9 mouse cellular contexts compared by ENCODE assay signal in genomic region chr15:83691901-83692361, GRCm38 (mm10). TPM values are rescaled to one million over a fixed set of nuclear protein-coding genes. Genes with fewer than 3 reads are reported as not detected.
DNase-seq lines count a peak whose midpoint lies in the region; ATAC-seq lines count a peak whose summit lies in the region.
"Had no signal": no experiment of that assay in that cellular context is flagged by ENCODE, and none has a peak within 500 bp of the region (broad histone marks: within the 10 kb centered on the region; RNA-seq: fewer than 3 reads in every experiment).

No protein-coding gene starts in this region.

- no peak overlapping the region for H3K4me3 ChIP-seq in kidney, embryonic 15.5 days (replicated peaks)
- H3K4me3 ChIP-seq in embryonic facial prominence, embryonic 11.5 days (ENCODE audit: low read depth, low read length) = no peak overlapping the region
- H3K4me3 ChIP-seq in limb, embryonic 13.5 days = no peak overlapping the region
- H3K4me3 ChIP-seq: liver, embryonic 12.5 days had no signal

- no peak overlapping the region for H3K9ac ChIP-seq in kidney, embryonic 15.5 days
- H3K9ac ChIP-seq in embryonic facial prominence, embryonic 11.5 days (replicated peaks; ENCODE audit: low read length) = no peak overlapping the region
- no peak overlapping the region for H3K9ac ChIP-seq in limb, embryonic 13.5 days
- H3K9ac ChIP-seq: liver, embryonic 12.5 days had no signal

- DNase-seq in kidney, postnatal 36 days = no peak
- peak; percentile 56 for DNase-seq in embryonic facial prominence, embryonic 11.5 days (ENCODE audit: low spot score)
- peak; percentile 18 to 67 for DNase-seq in heart, adult 9 months (ENCODE audit: low spot score in 2 of 2)
- DNase-seq in cerebellum, adult 9-11 months = no peak
- DNase-seq in cerebellum, postnatal 4 days (ENCODE audit: low spot score in 2 of 2) = no peak

- WGBS in kidney, embryonic 15.5 days = 48% methylated on average over 8 of the region's 8 CpGs
- 18% methylated on average over 8 of the region's 8 CpGs for WGBS in embryonic facial prominence, embryonic 11.5 days
- WGBS in limb, embryonic 13.5 days = 21% methylated on average over 8 of the region's 8 CpGs

- H3K9me3 ChIP-seq in kidney, embryonic 15.5 days (replicated peaks) = no peaks in the 10 kb centered on the region
- H3K9me3 ChIP-seq in embryonic facial prominence, embryonic 11.5 days (replicated peaks; ENCODE audit: control insufficient read depth, low read length) = no peaks in the 10 kb centered on the region
- H3K9me3 ChIP-seq in limb, embryonic 13.5 days = no peaks in the 10 kb centered on the region
- H3K9me3 ChIP-seq: liver, embryonic 12.5 days had no signal

- 0 out of 2 replicates have a peak overlapping the region, but pooled peaks have one; percentile 15 for H3K27ac ChIP-seq in kidney, embryonic 15.5 days
- peak overlapping the region; percentile 13; the same call in 1 of the 2 replicates for H3K27ac ChIP-seq in embryonic facial prominence, embryonic 11.5 days (replicated peaks; ENCODE audit: low read depth, low read length)
- peak overlapping the region; percentile 63; the same call in 1 of the 2 replicates for H3K27ac ChIP-seq in limb, embryonic 13.5 days
- H3K27ac ChIP-seq: liver, embryonic 12.5 days had no signal

- no peaks in the 10 kb centered on the region for H3K36me3 ChIP-seq in kidney, embryonic 15.5 days
- H3K36me3 ChIP-seq in embryonic facial prominence, embryonic 11.5 days (replicated peaks; ENCODE audit: control insufficient read depth, insufficient read depth, low read depth, low read length) = no peaks in the 10 kb centered on the region
- no peaks in the 10 kb centered on the region for H3K36me3 ChIP-seq in limb, embryonic 13.5 days
- H3K36me3 ChIP-seq: liver, embryonic 12.5 days had no signal

- H3K4me1 ChIP-seq in kidney, embryonic 15.5 days = peaks cover 36% of the 10 kb centered on the region
- no peaks in the 10 kb centered on the region for H3K4me1 ChIP-seq in embryonic facial prominence, embryonic 11.5 days (ENCODE audit: control insufficient read depth, insufficient read depth, low read length)
- H3K4me1 ChIP-seq in limb, embryonic 13.5 days = peaks cover 49% of the 10 kb centered on the region
- H3K4me1 ChIP-seq: liver, embryonic 12.5 days had no signal

- H3K4me2 ChIP-seq in kidney, embryonic 15.5 days = no peak overlapping the region
- no peak overlapping the region for H3K4me2 ChIP-seq in embryonic facial prominence, embryonic 11.5 days (ENCODE audit: low read depth, low read length)
- no peak overlapping the region for H3K4me2 ChIP-seq in limb, embryonic 13.5 days (replicated peaks)
- H3K4me2 ChIP-seq: liver, embryonic 12.5 days had no signal

- H3K27me3 ChIP-seq in kidney, embryonic 15.5 days = no peaks in the 10 kb centered on the region
- H3K27me3 ChIP-seq in embryonic facial prominence, embryonic 11.5 days (ENCODE audit: control insufficient read depth, insufficient read depth, low read length) = no peaks in the 10 kb centered on the region; the same call in 1 of the 2 replicates
- peaks cover 20% of the 10 kb centered on the region for H3K27me3 ChIP-seq in limb, embryonic 13.5 days
- H3K27me3 ChIP-seq: liver, embryonic 12.5 days had no signal

- ATAC-seq in kidney, embryonic 15.5 days (replicated peaks; ENCODE audit: low FRiP score) = no peak; the same call in 1 of the 2 replicates
- no peak for ATAC-seq in embryonic facial prominence, embryonic 11.5 days (replicated peaks; ENCODE audit: insufficient number of reproducible peaks, low FRiP score, low TSS enrichment, low read depth)
- peak; percentile 37; the same call in 1 of the 2 replicates for ATAC-seq in limb, embryonic 13.5 days (ENCODE audit: low FRiP score, low read depth)
- ATAC-seq: forebrain, embryonic 16.5 days; liver, embryonic 12.5 days had no signal

RNA-seq across cellular contexts. Expression of gene Scube1, which starts 32.9 kb away (rescaled TPM):
- 5.1 and 6.1 TPM in 2 replicates for polyA plus RNA-seq in kidney, embryonic 15.5 days (2015; fragmentation: Nextera tagmentation; extraction: Ambion mirVana)
- polyA plus RNA-seq in embryonic facial prominence, embryonic 11.5 days (2014; fragmentation: Nextera tagmentation; extraction: Ambion mirVana) = 30.2 and 32.8 TPM in 2 replicates
- polyA plus RNA-seq in limb, embryonic 13.5 days (2015; fragmentation: Nextera tagmentation; extraction: Ambion mirVana) = 18.5 and 22.0 TPM in 2 replicates

Comparison
In these comparisons a context has a peak if more than half of its experiments do, and no peak if none do; other contexts are left out.
1. H3K27ac ChIP-seq: peak in every context shown above with its lines; median percentile 63 in limb, embryonic 13.5 days; 15 in kidney, embryonic 15.5 days; 13 in embryonic facial prominence, embryonic 11.5 days.
2. DNase-seq: peak in embryonic facial prominence, embryonic 11.5 days (single experiment) and heart, adult 9 months (2 of 2); none in kidney, postnatal 36 days (0 of 2), cerebellum, adult 9-11 months (single experiment) and cerebellum, postnatal 4 days (0 of 2).